Mouse (Mus musculus): ENCODE data around the gene Dpyd.

The Dpyd gene

DNA sequence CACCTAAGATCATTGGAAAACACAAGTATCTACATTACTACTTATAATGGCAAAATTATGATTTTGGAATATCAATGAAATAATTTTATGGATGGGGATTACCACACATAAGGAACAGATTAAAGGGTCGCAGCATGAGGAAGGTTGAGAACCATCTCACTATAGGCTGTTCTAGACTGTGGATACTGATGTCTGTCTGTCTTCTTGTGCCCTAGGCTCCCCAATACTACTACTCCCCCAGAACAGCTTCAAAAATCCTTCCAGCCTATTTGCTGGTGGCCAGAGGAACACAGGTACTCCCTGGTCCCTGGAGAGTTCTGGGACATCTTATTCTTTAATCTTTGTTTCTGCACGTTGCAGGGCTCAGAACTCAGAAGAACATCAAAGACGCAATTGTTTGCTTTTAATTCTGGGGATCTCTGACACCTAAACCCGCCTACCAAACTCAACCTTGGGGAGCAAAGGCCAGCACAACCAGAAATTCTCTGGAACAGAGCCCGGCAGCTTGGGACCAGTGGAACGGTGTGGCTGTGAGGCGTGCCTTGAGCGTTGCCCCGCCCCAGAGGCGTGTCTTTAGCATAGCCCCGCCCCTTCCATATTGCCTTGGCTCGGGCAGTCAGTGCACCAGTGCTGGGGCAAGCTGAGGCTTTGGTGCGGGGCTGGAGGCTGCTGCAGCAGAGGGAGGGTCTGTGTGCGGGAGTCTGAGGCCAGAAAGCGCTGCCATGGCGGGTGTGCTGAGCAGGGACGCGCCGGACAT is at the start of gene Dpyd:
Dpyd (plus strand) TSS at position 576 of the 757 bp plus-strand sequence.
- peak; percentile 43 for DNase-seq (ENCODE audit: low spot score)

DNA sequence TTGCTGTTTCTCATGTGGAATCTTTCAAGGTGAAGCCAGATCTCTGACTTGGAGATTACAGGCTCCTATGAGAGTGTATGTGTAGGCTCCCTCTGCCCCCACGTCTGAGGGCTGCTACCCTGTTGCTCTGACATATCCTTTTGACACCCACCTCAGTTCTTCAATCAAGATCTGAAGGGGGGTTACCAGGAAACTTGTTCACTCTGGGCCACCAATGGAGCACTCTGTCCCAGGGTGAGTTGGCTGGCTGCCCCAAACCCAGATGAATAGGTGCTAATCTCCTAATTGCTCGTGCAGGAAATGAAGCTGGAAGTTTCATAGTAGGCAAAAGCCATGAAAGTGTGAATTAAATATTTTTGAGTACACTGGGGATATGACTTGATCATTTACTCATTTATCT is 24.3 kb upstream of the Dpyd start:
- DNase-seq (ENCODE audit: low spot score): no peak

DNA sequence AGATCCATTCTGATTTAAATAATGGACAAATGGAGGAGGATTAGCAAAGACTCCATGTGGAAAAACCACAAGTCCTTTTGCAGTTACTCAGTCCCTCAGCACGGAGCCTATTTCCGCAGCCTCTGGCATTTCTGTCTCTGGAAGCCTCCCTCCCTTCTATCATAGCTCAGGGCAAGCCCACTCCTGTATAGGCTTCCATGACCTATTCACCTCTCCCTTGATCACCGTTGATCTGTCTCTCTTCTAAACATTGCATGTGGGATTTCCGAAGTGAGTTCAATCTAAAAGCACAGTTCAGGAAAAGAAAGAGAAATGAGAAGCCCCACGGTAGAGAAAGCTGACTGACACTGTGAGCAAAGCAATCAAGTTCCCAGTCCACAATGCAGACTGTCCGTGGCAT is 20.2 kb upstream of the Dpyd start:
- DNase-seq (ENCODE audit: low spot score): no peak

DNA sequence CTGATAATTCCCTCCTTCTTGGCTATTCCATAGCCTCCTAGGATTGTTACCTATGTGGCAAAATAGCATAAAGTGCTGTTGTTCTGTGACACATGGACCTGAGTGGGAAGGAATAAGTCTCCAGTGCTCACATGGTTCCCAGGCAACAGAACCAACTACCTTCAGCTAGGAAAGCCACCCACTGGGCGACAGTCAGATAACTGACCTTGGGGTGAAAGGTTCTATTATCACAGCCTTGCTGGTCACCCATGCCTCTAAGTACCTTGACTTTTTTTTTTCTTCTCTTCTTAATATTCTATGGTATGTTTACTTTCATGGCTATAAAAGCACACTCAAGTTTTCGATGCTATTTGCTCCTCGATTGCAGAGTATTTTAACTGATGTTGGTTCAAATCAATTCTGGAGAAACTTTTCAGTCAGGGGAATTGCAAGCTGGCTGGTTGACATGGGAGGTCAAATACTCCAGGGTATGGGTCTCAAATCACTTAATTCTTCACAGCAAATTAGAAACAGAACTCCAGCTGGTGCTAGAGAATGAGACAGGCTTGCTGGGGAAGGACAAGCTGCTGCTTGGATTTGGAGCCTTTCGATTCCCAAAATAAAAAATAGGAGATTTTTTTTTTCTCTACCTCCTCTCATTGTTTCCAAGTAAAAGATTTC is 14.2 kb upstream of the Dpyd start:
- DNase-seq (ENCODE audit: low spot score): no peak

DNA sequence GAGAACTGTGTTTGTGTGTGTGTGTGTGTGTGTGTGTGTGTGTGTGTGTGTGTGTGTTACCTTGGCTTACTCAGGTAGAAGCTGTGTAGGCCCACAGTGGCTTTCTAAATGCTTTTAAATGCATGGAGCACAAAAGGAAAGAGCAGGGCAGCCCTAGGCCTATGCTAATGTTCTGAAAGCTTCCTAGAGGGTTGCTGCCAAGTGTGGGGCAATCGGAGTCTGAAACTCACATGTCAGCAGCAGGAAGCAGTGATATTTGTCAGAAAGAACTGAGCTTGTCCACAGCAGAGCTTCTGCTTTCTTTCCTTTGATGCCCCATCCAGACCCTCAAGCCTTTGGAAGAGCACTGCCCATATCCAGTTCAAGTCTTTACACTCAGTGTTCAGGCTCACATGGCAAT is 4.3 kb upstream of the Dpyd start:
- DNase-seq (ENCODE audit: low spot score): no peak

DNA sequence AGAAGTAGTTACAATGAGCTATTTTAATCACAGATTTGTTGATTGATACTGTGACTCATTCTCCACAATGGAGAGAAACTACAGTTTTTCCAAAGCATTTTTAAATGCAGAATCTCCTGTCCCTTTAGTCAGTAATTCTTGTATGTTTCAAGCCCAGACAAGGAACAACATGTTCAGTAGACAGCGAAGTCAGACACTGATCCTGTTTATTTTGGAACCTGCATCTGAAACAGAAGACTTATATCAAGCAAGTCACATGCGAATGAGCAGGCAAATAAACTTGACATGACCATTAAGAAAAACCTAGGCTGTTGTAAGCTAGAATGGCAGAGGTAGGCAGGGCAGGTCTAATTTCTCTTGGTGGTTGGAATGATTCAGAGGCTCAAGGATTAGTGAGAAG is 2.0 kb upstream of the Dpyd start:
- no peak for DNase-seq (ENCODE audit: low spot score)

DNA sequence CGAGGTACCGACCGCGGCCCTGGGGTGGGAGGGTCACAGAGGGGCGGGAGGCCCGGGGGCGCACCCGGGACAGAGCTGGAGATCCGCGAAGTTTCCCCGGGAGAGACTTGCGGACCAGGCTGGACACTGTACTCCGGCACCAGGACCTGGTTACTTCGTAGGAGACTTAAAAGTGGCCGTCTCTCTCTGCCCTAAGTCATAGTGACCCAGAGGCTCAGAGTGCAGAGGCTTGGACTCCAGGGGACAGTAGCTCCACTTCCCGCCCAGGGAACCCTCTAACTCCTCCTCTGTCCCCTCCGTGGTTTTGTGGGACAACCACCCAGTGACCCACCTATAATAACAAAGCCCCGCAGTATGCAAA is 362 bp downstream of the Dpyd start:
- DNase-seq (ENCODE audit: low spot score): peak; percentile 15

DNA sequence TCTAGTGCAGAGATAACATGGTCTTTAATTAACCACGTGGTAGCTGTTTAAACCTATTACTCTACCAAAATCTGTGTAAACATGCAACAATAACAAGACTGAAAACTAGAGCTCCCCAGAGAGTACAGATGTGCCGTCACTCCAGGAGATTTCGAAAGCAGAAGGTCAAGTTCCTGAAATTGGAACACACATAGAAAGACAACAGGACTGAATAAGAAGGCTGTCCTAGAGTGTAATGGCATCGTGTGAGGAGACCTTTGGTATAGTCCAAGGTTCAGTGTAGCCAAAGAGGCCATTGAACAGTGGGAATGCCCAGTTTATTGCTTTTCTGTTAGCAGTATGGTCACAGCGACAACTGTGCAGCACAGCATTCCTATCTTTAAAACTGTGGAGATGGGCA is 4.8 kb downstream of the Dpyd start:
- DNase-seq (ENCODE audit: low spot score): no peak

DNA sequence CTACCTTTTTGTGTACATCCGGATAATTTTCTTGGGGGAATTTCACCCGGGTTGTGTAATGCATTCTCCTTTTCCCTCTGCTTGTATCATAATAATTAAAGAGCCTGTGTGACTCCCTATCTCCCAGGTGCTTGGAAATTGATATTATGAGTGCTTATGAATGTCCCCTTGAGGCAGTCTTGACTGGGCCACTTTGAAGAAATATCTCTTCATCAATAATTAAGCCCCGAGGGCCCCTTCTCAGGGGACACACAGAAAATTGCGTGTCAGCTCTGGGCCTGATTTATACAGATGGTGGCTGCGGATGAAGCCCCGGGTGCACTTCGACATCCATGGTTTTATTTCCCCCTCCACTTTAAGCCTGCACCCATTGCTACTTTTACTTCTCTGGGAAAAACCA is 8.3 kb downstream of the Dpyd start:
- no peak for DNase-seq (ENCODE audit: low spot score)

DNA sequence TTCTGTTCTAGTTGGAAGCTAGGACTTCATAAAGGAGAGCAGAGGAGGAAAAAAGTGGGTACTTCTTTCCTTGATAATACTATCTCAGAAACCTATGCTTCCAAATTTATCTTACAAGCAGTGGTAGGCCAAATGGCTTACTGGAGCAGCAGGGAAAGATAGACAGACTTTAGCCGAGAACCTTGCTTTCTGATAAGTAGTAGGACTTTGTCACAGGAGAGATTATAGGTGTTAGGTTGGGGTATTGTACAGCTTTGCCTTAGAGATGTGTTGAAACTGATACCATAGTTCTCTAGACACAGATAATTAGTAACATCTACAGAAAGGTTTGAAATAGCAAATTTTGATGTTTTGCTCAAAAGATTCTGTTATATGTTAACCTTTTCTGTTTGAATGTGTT is 28.6 kb downstream of the Dpyd start:
- no peak for DNase-seq (ENCODE audit: low spot score)

DNA sequence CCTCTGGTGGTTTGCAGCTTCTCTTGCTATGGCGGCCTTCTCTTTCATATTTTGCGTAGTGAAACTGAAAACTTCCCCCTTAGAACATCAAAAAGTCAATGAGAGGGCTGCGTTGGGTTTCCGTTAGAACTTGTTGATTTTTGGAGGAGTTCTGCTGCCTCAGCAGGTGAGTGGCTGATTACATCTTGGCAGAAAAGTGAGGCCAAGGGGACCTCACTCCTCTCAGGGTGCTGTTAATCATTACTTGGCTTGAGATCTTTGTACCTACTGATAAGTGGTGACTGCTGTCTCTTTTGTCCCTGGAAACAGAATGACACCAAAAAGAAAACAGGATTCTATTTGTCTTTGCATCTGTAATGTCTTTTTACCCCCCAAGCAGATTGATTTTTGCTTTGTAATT is 32.9 kb downstream of the Dpyd start:
- DNase-seq (ENCODE audit: low spot score): no peak

DNA sequence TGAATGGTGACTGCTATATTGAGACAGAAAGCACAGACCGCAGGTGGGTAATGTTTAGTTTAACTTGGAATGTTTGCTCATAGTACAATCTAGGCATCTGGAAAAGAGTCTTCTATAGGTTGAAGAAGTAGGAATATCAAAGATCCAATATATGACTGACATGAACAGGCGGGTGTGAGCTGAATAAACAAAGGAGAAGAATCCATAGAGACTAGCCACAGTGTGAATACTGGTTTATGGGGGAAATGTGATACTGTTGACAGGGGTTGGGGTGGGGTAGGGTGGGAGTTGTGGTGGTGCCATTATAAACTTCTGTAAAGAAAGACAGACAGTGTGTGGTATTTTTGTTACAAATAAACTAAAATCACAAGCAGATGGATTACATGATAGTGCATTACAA is 33.8 kb downstream of the Dpyd start:
- no peak for DNase-seq (ENCODE audit: low spot score)

DNA sequence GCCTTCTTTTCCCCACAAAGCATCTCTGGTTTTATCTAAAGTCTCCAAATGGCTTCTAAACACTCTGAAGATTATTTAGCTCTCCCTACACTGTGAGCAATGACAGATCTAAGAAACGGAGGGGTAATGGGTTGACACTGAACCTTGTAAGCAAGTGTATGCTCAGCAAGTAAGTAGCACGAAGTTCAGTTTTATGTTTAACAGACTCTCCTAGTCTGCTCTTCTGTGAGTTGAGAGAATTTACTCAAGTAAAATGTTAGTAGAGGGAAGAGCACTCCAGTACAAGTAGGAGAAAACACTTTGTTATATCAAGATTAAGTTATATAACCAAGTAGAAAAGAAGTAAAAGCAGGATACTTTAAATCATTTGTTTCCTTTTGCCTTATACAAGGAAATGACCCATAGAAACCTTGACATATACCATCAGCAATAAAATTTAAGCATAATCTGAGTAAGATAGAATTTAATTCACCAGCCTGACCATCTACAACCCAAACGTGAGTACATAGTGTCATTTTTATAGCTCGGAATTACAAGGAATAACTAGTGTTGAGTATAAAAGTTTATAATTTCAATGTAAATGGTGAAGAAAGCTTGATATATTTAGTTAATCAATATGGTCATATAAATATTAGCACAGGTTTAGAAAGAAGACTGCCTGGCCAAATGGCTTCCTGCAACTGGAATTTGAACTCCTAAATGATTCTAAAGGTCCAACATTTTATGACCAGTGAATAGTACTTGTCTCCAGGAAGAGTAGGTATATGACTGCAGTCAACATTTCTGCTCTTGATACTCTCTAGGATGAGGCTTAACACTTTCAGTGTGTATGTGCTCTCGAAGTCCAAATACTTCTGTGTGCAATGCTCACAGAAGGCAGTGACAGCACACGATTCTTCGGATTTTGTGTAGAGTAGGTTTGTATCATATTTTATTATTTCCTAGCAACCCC is 40.0 kb downstream of the Dpyd start:
- no peak for DNase-seq (ENCODE audit: low spot score)

DNA sequence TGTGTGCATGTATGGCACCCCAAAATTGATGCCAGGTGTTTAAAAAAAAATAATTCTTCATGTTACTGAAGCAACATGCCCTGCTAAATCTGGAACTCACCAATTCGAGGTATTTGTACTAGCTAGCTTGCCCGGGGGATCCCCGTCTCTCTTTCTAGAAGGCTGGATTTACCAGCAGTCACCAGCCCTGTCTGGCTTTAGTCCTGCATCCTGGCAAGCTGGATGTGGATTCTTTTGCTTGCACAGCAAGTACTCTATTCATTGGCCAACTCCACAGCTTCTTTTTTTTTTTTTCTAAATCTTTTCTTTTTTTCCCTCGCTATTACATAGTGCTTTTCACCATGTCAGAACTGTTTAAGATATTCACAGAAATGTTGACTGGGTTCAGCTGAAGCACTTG is 46.8 kb downstream of the Dpyd start:
- DNase-seq (ENCODE audit: low spot score): no peak

DNA sequence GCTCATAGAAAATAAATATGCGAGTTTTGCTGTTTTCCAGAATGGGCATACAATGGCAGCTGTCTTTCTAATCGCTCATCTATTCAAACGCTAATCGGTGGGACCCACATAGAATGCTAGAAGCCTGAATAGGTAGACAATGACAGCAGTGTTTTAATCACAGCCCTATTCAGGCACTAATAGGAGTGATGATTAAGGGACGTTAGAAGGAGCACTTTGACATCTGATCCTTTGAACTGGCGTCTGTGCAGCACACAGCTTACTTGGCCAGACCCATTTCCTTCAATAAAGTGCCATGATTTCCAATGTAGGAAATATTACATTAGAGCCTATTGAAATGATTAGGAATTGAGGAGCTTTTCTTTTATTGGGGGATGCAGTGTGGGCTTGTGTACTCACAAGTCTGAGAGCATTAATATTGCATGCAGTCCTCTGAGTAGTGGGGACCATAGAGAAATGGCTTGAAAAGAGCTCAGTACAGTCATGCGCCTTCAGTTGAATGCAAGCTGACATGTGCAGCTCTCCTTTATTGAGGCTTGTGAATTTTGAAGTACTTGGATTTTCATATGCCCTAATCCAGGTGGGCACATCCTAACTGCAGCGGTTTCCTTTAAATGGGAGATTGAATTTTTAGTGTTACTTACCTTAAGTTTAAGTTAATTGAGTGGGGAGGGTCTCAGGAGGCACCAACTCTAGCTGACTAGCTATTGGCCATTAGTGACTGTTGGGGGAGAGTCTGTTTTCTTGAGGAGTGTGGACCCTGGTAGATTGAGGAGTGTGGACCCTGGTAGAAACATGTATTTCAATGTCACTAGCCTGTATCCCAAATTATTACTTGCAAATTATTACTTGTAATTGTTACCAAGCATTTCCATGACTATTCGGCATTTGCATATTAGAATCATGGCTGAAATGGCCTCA is 64.8 kb downstream of the Dpyd start:
- DNase-seq (ENCODE audit: low spot score): no peak

DNA sequence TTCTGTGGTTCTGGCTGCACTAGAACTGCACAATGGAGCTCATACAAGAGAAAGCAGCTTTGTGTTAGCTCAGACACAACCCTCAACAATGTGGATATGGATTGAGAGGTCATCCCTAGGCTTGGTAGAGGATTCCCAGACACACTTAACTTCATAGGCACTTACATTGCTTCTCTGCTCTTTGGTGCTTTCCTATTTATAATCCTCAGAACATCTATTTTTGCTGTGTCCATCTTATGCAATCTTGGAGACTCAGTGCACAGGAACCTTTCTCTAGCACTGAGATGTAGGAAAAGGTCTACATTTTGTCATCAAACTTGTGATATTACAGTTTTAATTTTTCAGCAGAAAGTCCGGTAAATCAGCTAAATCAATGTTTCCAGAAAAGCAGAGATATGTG is 67.8 kb downstream of the Dpyd start:
- DNase-seq (ENCODE audit: low spot score): no peak

DNA sequence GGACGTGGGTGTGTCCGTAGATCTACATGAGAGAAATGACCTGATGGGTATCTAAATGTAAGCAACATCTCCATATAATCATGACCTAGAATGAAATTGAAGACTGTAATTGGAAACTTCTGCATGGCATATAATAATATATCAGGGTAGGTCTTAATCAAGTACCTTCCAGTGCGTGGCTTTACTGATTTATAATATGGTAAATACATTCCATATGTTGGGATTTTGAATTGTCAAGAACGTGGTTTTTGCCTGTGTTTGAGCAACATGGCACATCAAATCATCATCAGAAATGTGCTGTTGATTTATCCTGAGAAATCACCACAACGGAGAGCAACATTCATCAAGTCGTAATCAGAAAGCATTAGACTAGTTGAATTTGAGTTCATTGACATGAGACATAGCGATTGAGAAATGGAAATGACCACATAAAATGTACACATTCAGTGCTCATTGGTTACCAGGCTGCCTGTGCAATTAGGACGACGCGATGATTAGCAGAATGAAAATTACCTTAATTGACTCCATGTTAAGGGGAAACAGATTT is 84.2 kb downstream of the Dpyd start:
- no peak for DNase-seq (ENCODE audit: low spot score)

DNA sequence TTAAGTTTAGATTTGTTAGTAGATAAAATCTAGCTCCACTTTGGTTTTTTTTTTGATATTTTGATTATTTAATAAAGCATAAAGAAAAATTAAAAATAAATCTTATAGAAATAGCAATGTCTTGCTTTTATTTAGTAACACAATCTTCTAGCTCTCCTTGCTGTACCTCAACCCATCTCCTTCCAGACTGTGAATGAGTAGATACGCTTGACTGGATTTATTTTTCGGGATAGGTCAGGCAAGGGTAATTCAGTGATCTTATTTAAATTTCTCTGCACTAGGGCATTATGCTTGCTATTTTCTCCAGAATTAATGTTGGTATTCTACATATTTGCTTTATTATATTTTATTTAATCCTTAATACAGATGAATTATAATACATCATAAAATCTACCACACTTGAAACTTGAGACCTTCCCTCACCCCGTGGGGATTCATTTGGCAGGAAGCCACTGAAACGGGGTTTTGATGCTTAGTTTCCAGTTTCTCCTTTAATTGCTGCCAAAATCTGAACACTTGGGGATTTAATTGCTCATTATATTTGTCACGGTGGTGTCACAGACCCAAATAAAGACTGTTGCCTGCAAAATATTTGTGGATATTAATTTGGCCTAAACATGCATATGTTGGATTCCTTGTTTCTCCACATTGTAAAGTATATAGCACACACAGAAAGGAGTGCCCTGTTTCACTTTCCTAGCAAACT is 102.2 kb downstream of the Dpyd start:
- DNase-seq (ENCODE audit: low spot score): no peak

DNA sequence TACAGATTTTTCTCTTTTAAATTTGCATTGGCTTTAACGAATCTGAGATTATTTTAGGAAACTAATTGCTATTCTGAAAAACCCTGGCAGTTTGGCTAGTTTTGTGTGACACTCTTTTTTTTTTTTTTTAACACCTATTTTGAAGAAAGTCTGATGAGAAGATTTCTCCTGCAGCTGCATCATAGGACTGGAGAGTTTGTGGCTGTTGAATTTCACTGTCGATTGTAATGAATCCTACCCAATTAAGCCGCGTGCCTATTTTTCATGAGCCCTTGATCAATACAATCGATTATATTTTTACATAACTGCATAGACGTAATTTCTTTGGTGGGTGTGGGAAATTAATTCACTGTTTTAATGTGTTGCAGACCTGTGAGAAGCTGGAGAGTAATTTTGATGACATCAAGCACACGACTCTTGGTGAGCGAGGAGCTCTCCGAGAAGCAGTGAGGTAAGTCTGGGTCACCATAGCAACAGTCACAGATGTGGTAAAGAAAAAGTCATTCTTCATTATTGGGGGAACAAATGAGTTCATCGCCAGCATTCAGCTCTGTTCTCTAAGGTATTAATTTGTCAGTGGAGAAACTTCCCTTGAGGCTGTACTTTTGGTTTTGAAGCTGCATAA is 112.3 kb downstream of the Dpyd start:
- no peak for DNase-seq (ENCODE audit: low spot score)

DNA sequence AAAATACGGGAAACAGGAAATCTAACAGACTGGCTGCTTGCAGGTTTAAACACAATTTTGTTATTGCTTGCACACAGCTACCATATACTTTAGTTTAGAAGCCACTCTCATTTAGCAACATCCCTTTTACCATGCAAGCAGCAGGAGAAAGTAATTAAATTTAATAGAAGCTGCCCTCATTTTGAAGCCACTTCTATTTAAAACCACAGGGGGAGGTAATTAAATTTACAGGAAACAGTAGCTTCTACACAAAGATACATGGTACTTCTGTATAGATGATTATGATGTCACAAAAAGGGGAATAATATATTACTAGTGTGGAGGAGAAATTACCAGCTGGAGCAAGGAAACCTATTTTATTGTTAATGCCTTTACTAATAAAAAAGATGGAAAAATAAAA is 113.5 kb downstream of the Dpyd start:
- no peak for DNase-seq (ENCODE audit: low spot score)
